9 mouse cellular contexts compared by ENCODE assay signal in genomic region chr5:114474741-114475491, GRCm38 (mm10). TPM values are rescaled to one million over a fixed set of nuclear protein-coding genes. Genes with fewer than 3 reads are reported as not detected.
DNase-seq lines count a peak whose midpoint lies in the region; ATAC-seq and TF ChIP-seq lines count a peak whose summit lies in the region.
"Had no signal": no experiment of that assay in that cellular context is flagged by ENCODE, and none has a peak within 500 bp of the region (broad histone marks: within the 10 kb centered on the region; RNA-seq: fewer than 3 reads in every experiment).

No protein-coding gene starts in this region.

- H3K9ac ChIP-seq in lung, embryonic 15.5 days = no peak overlapping the region
- no peak overlapping the region for H3K9ac ChIP-seq in forebrain, embryonic 11.5 days (ENCODE audit: low read length)
- H3K9ac ChIP-seq in kidney, postnatal 0 days (ENCODE audit: low read depth, low read length) = no peak overlapping the region
- H3K9ac ChIP-seq in neural tube, embryonic 14.5 days (replicated peaks; ENCODE audit: low read depth, low read length) = no peak overlapping the region
- H3K9ac ChIP-seq: intestine, embryonic 15.5 days had no signal

- peaks cover 6% of the 10 kb centered on the region for H3K4me1 ChIP-seq in lung, embryonic 15.5 days
- peaks cover 11% of the 10 kb centered on the region; the same call in 1 of the 2 replicates for H3K4me1 ChIP-seq in forebrain, embryonic 11.5 days (replicated peaks; ENCODE audit: control insufficient read depth, insufficient read depth, low read length)
- no peaks in the 10 kb centered on the region for H3K4me1 ChIP-seq in kidney, postnatal 0 days (replicated peaks; ENCODE audit: insufficient read depth, low read length)
- peaks cover 5% of the 10 kb centered on the region; the same call in 1 of the 2 replicates for H3K4me1 ChIP-seq in neural tube, embryonic 14.5 days (ENCODE audit: control insufficient read depth, insufficient read depth, low read length)

- ATAC-seq in lung, embryonic 15.5 days (ENCODE audit: borderline replicate concordance, extremely low read depth, low FRiP score, low TSS enrichment) = no peak
- ATAC-seq in forebrain, embryonic 11.5 days (replicated peaks; ENCODE audit: low FRiP score) = no peak; the same call in 1 of the 2 replicates
- ATAC-seq in kidney, postnatal 0 days (replicated peaks; ENCODE audit: low FRiP score, low read depth) = no peak
- no peak for ATAC-seq in neural tube, embryonic 14.5 days (ENCODE audit: low read depth)
- no peak for ATAC-seq in inflammation-experienced regulatory T-cells, adult 6 months
- ATAC-seq: intestine, embryonic 15.5 days had no signal

- no peak for TF ChIP-seq CTCF in kidney, postnatal 0 days (IDR thresholded peaks at IDR 0.05; ENCODE audit: low read depth)

- H3K4me2 ChIP-seq in lung, embryonic 15.5 days = peak overlapping the region; percentile 19; the same call in 1 of the 2 replicates
- H3K4me2 ChIP-seq in forebrain, embryonic 11.5 days (ENCODE audit: low read depth, low read length, severe bottlenecking) = 0 out of 2 replicates have a peak overlapping the region, but pooled peaks have one; percentile 18
- 0 out of 2 replicates have a peak overlapping the region, but pooled peaks have one; percentile 8 for H3K4me2 ChIP-seq in kidney, postnatal 0 days (ENCODE audit: low read length)
- H3K4me2 ChIP-seq in neural tube, embryonic 14.5 days (ENCODE audit: low read depth, low read length) = peak overlapping the region; percentile 16; the same call in 1 of the 2 replicates
- H3K4me2 ChIP-seq: intestine, embryonic 15.5 days had no signal

- DNase-seq in lung, adult 18-20 months = no peak
- no peak for DNase-seq in forebrain, embryonic 11.5 days (ENCODE audit: low spot score)
- DNase-seq in kidney, postnatal 0 days (ENCODE audit: low spot score) = no peak
- no peak for DNase-seq in urinary bladder, postnatal 25 days (ENCODE audit: low spot score)

- 31% methylated on average over 35 of the region's 35 CpGs for WGBS in lung, embryonic 15.5 days
- WGBS in forebrain, embryonic 11.5 days = 40% methylated on average over 35 of the region's 35 CpGs
- 30% methylated on average over 35 of the region's 35 CpGs for WGBS in kidney, postnatal 0 days
- WGBS in neural tube, embryonic 14.5 days = 26% methylated on average over 35 of the region's 35 CpGs

- H3K27ac ChIP-seq in lung, embryonic 15.5 days = no peak overlapping the region
- peak overlapping the region; percentile 46; the same call in 1 of the 2 replicates for H3K27ac ChIP-seq in forebrain, embryonic 11.5 days (ENCODE audit: low read depth, low read length)
- no peak overlapping the region for H3K27ac ChIP-seq in kidney, postnatal 0 days
- H3K27ac ChIP-seq in neural tube, embryonic 14.5 days (ENCODE audit: low read depth, low read length) = no peak overlapping the region
- H3K27ac ChIP-seq: intestine, embryonic 15.5 days; macrophage had no signal

- H3K4me3 ChIP-seq in lung, embryonic 15.5 days = no peak overlapping the region
- H3K4me3 ChIP-seq in forebrain, embryonic 11.5 days (ENCODE audit: low read depth, low read length) = no peak overlapping the region
- H3K4me3 ChIP-seq in kidney, postnatal 0 days (replicated peaks; ENCODE audit: low read depth, low read length) = no peak overlapping the region
- H3K4me3 ChIP-seq in neural tube, embryonic 14.5 days (ENCODE audit: low read depth, low read length) = no peak overlapping the region
- H3K4me3 ChIP-seq: intestine, embryonic 15.5 days had no signal

- H3K36me3 ChIP-seq in lung, embryonic 15.5 days = no peaks in the 10 kb centered on the region
- H3K36me3 ChIP-seq in forebrain, embryonic 11.5 days (ENCODE audit: control insufficient read depth, insufficient read depth, low read length) = no peaks in the 10 kb centered on the region
- no peaks in the 10 kb centered on the region for H3K36me3 ChIP-seq in kidney, postnatal 0 days (ENCODE audit: insufficient read depth, low read length)
- no peaks in the 10 kb centered on the region for H3K36me3 ChIP-seq in neural tube, embryonic 14.5 days (ENCODE audit: control insufficient read depth, insufficient read depth, low read length)
- H3K36me3 ChIP-seq: intestine, embryonic 15.5 days had no signal

- H3K9me3 ChIP-seq in lung, embryonic 15.5 days = no peaks in the 10 kb centered on the region
- H3K9me3 ChIP-seq in forebrain, embryonic 11.5 days (ENCODE audit: control insufficient read depth, low read length) = no peaks in the 10 kb centered on the region
- H3K9me3 ChIP-seq in kidney, postnatal 0 days (replicated peaks; ENCODE audit: low read length) = no peaks in the 10 kb centered on the region
- no peaks in the 10 kb centered on the region for H3K9me3 ChIP-seq in neural tube, embryonic 14.5 days (ENCODE audit: control insufficient read depth, low read length)
- H3K9me3 ChIP-seq: intestine, embryonic 15.5 days had no signal

- H3K27me3 ChIP-seq in lung, embryonic 15.5 days = no peaks in the 10 kb centered on the region; the same call in 1 of the 2 replicates
- H3K27me3 ChIP-seq in forebrain, embryonic 11.5 days (ENCODE audit: control insufficient read depth, insufficient read depth, low read length) = no peaks in the 10 kb centered on the region
- no peaks in the 10 kb centered on the region for H3K27me3 ChIP-seq in kidney, postnatal 0 days (ENCODE audit: insufficient read depth, low read length)
- no peaks in the 10 kb centered on the region for H3K27me3 ChIP-seq in neural tube, embryonic 14.5 days (ENCODE audit: control insufficient read depth, insufficient read depth, low read length)
- H3K27me3 ChIP-seq: intestine, embryonic 15.5 days had no signal

RNA-seq across cellular contexts. Expression of gene Mvk, which starts 30.8 kb away (rescaled TPM):
- polyA plus RNA-seq in lung, embryonic 15.5 days (2015; fragmentation: Nextera tagmentation; extraction: Ambion mirVana) = 39.2 and 43.8 TPM in 2 replicates
- polyA plus RNA-seq in forebrain, embryonic 11.5 days (2014; fragmentation: Nextera tagmentation; extraction: Ambion mirVana) = 58.3 and 65.0 TPM in 2 replicates
- polyA plus RNA-seq in kidney, postnatal 0 days (2015; fragmentation: Nextera tagmentation; extraction: Ambion mirVana) = 29.3 and 31.7 TPM in 2 replicates
- polyA plus RNA-seq in neural tube, embryonic 14.5 days (2014; fragmentation: Nextera tagmentation; extraction: Ambion mirVana) = 71.9 and 78.7 TPM in 2 replicates
- polyA plus RNA-seq in inflammation-experienced regulatory T-cells, adult 6 months (2017; shearing (Covaris generic)) = 10 to 100 TPM in 2 of 3 experiments, 1 to 10 TPM in 1; 9.6 to 13.8 (median 12.8) TPM

RNA-seq across cellular contexts. Expression of gene Mmab, which starts 31.1 kb away (rescaled TPM):
- polyA plus RNA-seq in lung, embryonic 15.5 days (2015; fragmentation: Nextera tagmentation; extraction: Ambion mirVana) = 30.5 and 31.0 TPM in 2 replicates
- polyA plus RNA-seq in forebrain, embryonic 11.5 days (2014; fragmentation: Nextera tagmentation; extraction: Ambion mirVana) = 27.7 and 30.6 TPM in 2 replicates
- 18.9 and 22.8 TPM in 2 replicates for polyA plus RNA-seq in kidney, postnatal 0 days (2015; fragmentation: Nextera tagmentation; extraction: Ambion mirVana)
- polyA plus RNA-seq in neural tube, embryonic 14.5 days (2014; fragmentation: Nextera tagmentation; extraction: Ambion mirVana) = 31.5 and 31.8 TPM in 2 replicates
- 1 to 10 TPM; 4.2 to 5.9 (median 4.2) TPM for polyA plus RNA-seq in inflammation-experienced regulatory T-cells, adult 6 months (2017; shearing (Covaris generic))
